ENCODE assay signal across 11 mouse cellular contexts in genomic region chr2:173425754-173426153, GRCm38 (mm10).
"Had no signal": no experiment of that assay in that cellular context is flagged by ENCODE, and none has a peak within 500 bp of the region (broad histone marks: within the 10 kb centered on the region; RNA-seq: fewer than 3 reads in every experiment).

No protein-coding gene starts in this region.

- H3K4me2 ChIP-seq: intestine, embryonic 15.5 days; kidney, embryonic 15.5 days; liver, embryonic 12.5 days; lung, embryonic 15.5 days; midbrain, embryonic 12.5 days; neural tube, embryonic 15.5 days had no signal

- DNase-seq: kidney, adult 18-20 months; left cerebral cortex, postnatal 4 days; lung, postnatal 14 days; right cerebral cortex, postnatal 25 days had no signal

- H3K27me3 ChIP-seq: intestine, embryonic 15.5 days; liver, embryonic 12.5 days; lung, embryonic 15.5 days; midbrain, embryonic 12.5 days; neural tube, embryonic 15.5 days had no signal

- H3K4me3 ChIP-seq: intestine, embryonic 15.5 days; kidney, embryonic 15.5 days; liver, embryonic 12.5 days; lung, embryonic 15.5 days; midbrain, embryonic 12.5 days; neural tube, embryonic 15.5 days had no signal

- H3K4me1 ChIP-seq: neural tube, embryonic 15.5 days had no signal

- H3K9ac ChIP-seq: intestine, embryonic 15.5 days; kidney, embryonic 15.5 days; liver, embryonic 12.5 days; lung, embryonic 15.5 days; midbrain, embryonic 12.5 days; neural tube, embryonic 15.5 days had no signal

- H3K27ac ChIP-seq: intestine, embryonic 15.5 days; kidney, embryonic 15.5 days; lung, embryonic 15.5 days; macrophage; midbrain, embryonic 12.5 days; neural tube, embryonic 15.5 days had no signal

- H3K36me3 ChIP-seq: intestine, embryonic 15.5 days; kidney, embryonic 15.5 days; liver, embryonic 12.5 days; lung, embryonic 15.5 days; midbrain, embryonic 12.5 days; neural tube, embryonic 15.5 days had no signal

- H3K9me3 ChIP-seq: intestine, embryonic 15.5 days; kidney, embryonic 15.5 days; liver, embryonic 12.5 days; lung, embryonic 15.5 days; midbrain, embryonic 12.5 days; neural tube, embryonic 15.5 days had no signal
